Mouse (Mus musculus) brown adipose tissue, adult 24 weeks (tissue): ENCODE results near the gene Map1lc3b. TPM values are rescaled to one million over a fixed set of nuclear protein-coding genes. Genes with fewer than 3 reads are reported as not detected.

Experiments
- polyA plus RNA-seq: library from polyadenylated mRNA; stranded (reverse); fragments of >200 nt; gene quantifications from 2 replicates; pipeline ENCODE4 v1.2.4, GENCODE M21; 2012; ENCODE audit not compliant: missing spikeins, insufficient read depth, insufficient read length

Gene Map1lc3b
- polyA plus RNA-seq, 1 experiment: 275 TPM

Other genes starting within 250 kb of the Map1lc3b start
- not detected in 2 replicates for gene 1700018B08Rik, start 46.0 kb upstream of the Map1lc3b start, polyA plus RNA-seq
- 9.7 and 14.7 TPM in 2 replicates for gene Fbxo31, start 11.6 kb upstream of the Map1lc3b start, polyA plus RNA-seq
- 8.9 and 9.8 TPM in 2 replicates for gene Zcchc14, start 62.5 kb downstream of the Map1lc3b start, polyA plus RNA-seq
- gene Jph3, start 139.3 kb downstream of the Map1lc3b start, polyA plus RNA-seq: not detected in 2 replicates
- 10.5 and 11.4 TPM in 2 replicates for gene Klhdc4, start 239.2 kb downstream of the Map1lc3b start, polyA plus RNA-seq